Mouse (Mus musculus) spleen, adult 12 weeks (tissue): ENCODE results near the gene Cap2.

Experiments
- DNase-seq: peaks from one replicate; pipeline ENCODE4 v3.0.0; 2022; ENCODE audit warnings: low spot score

Cap2 gene

GRCm38 (mm10) chr13:46565913-46566312 is 64.3 kb downstream of the Cap2 start:
- DNase-seq, result no peak

DNA sequence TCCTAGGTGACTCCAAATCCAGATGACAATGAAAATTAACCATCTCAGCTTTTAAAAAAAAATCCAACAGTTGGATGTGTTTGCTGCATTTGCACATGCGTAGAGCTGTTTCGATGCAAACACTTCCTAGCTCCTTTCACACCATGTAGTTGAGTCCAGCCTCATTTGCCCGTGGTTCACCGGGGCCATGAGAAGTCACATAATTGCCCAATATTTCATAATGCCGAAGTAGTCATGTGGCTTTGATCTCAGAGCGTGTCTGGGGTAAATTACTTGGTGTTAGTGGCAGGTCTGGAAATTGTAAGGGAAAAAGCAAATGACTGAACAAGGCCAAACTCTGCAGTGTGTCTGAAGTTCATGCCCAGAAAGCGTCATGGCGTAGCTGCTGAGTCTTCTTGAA is 67.8 kb downstream of the Cap2 start:
- no peak for DNase-seq

DNA sequence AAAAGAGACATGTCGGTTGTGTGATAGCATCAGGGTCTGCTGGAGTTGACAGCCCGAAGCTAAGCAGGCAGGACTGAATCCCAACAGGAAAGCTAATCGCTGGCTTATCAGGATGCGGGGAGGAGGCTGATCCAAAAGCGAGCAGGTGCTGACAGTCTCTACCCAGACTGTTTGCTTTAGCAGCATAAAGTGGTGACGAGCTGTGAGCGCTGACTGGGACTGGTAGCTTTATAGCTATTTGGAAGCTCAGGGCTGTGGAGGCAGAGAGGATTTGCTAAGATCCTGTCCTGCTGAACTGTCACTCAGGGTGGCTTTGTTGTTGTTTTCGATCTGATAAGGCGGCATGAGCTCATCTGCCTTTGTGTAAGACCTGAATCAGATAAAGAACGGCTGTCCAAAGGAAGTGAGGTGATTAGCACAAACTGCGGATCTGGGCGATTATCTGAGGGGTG is 69.5 kb downstream of the Cap2 start:
- DNase-seq, result no peak

DNA sequence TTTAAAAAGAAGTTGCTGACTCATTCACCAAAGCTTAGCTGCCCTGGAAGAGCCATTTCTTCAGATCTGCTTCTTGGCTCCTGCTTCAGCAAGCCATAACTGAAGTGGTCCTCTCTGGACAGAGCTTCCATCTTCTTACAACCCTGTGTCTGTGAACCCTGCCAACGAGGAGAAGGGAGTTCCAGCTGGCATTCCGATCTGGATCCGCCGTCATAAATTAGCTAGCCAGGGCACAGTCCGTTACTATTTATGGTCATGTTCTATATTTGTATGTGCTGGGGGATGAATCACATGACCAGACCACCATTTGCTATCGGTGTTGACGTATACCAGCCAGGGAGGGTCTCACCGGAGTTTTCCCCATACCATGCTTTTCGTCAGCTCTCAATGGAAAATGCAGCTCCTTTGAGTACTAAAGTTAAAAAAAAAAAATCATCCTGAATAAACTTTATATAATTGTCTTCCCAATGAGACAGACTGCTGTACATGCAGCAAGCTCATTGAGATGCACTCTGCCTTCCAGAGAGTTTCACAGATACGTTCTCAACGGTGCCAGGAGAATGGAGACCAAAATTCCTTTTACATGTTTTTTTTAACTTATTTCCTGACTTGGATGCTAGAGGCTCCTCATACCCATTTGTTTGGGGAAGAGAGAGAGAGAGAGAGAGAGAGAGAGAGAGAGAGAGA is 70.5 kb downstream of the Cap2 start:
- no peak for DNase-seq

DNA sequence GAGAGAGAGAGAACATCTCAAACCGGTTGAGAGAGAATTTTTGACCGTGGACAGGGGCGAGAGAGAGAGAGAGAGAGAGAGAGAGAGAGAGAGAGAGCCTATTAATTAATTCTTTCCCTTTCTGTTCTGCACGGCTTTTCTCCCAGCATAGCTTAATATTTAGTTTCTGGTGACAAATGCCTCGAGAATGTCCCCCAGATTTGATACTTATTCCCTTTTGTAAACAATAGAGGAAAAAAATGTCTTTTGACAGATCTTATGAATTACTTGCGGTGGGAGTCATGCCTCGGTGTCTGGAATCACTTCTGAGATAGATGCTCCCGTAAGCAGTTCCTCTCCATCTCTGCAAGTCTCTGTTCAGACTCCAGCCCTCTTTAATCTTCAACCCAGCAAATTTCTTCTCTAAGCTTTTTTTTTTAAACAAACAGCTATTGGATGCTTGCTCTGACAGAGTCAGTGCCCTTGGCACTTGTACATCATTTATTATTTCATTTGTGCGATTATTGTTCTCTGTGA is 71.1 kb downstream of the Cap2 start:
- DNase-seq, result no peak

- DNase-seq, result no peak
Measured at GRCm38 (mm10) chr13:46574201-46574600, 72.6 kb downstream of the Cap2 start.

DNA sequence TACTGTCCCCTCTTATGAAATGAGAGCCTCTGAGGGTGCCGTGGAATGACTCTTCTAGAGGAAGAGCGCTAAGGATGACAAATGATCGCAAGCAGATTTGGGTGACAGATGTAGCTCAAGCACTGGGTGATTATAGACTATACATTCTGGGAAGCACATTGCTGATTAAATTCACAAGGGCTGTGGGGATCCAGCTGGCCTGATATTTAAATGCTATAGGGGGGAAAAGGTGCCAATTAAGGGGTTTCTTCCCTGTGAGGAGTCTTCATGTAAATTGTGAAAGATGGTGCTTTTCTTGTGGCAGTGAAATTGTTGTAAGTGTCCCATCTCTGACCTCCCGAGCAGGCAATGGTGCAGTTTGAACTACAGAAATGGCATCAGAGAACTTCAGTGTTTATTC is 73.1 kb downstream of the Cap2 start:
- DNase-seq, result no peak

DNA sequence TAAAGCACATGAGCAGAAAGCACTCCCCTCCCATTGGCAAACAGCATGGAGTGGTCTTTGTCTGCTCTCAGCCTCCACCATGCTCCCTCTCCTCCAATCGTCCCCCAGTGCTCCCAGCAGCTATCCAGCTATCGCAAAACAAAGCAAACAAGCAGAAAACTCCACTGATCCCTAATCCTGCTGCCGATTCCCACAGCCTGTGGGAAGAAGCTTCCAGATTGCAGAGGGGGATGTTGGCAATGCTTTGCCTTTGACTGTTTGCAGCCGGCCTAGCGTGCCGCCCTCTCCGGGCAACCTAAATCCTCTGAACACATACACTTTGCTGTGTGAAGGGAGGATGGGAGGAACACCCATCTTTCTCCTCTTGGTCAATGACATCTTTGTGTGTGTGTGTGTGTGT is 83.2 kb downstream of the Cap2 start:
- DNase-seq, result no peak

GRCm38 (mm10) chr13:46587717-46588289 is 86.2 kb downstream of the Cap2 start:
- DNase-seq, result no peak

- DNase-seq, result no peak
Measured at GRCm38 (mm10) chr13:46588606-46589005, 87.0 kb downstream of the Cap2 start.

GRCm38 (mm10) chr13:46590885-46591284 is 89.2 kb downstream of the Cap2 start:
- DNase-seq, result no peak

GRCm38 (mm10) chr13:46600694-46601093 is 99.0 kb downstream of the Cap2 start:
- no peak for DNase-seq

DNA sequence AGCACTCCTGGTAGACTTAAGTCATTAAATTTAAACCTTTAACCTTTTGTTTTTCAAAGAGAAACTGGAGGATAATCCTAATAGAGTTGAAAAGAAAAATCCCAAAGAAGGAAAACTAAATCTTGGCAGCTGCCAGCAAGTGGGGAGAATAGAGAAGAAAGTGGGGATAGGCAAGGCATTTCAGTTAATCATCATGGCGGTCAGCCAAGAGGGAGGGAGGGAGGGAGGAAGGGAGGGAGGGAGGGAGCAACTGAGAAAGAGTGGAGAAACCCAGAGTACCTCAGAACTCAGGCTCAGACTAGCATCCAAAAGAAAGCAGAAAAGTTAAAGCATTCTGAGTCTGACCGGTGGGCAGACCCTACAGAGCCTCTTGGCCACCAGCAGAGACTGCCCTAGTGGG is 99.7 kb downstream of the Cap2 start:
- no peak for DNase-seq

DNA sequence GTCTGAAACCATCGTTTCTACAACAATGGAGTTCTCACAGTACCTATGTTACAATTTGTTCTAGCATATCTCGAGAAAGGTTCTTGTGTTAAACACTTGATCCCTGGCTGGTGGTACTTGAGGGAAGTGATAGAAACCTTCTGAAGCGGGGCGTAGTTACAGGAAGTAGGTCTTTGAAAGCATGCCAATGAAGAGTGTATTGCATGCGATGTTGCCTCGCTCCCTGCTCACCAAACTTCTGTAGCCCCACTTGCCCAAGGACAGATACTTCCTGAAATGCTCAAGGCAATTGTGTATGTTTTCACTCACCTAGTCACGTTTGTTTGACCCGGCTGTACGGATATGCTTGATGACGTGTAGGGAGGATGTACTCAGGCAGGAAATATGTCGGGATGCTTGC is 101.0 kb downstream of the Cap2 start:
- no peak for DNase-seq

DNA sequence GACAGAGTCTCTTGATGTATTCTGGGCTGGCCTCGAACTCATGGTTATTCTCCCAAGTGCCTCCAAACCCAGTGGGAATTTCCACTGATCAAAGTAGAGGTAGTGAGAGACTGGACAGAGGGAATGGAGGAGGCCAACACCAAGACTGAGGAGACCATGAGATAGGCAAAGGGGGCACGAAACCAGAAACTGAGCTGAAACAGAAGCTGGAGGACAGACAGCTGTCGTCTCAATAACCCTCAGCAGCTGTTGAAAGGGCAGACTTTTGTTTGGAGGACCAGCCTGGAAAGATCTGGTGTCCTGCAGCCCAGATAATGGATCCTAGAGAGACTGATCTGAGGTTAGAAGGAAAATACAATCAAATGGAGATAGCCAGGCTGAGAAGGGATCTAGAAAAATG is 109.4 kb downstream of the Cap2 start:
- no peak for DNase-seq

DNA sequence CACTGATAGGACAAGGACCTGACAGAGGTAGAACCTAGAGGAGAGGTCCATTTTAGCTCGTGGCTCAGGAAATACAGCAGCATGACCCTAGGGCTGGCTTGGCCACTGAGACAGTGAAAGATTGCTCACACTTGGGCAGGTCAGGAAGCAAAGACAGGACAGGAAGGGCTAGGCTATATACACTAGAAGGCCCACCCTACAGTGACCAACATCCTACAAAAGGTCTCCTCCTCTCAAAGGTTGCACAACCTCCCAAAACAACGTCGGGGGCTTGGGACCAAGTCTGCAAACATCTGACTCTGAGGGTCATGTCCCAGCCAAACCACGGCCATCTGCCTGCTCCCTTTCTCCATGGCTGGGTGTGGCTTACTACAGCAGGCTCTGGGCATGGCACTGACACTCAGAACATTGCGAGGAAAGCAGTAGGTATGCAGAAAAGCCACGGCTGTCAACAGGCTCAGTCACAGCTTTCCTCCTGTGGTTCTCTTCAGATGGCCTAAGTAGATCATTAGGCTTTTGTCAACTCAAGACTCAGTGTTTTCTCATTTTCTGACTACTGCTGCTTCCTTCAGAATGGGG is 112.1 kb downstream of the Cap2 start:
- no peak for DNase-seq

DNA sequence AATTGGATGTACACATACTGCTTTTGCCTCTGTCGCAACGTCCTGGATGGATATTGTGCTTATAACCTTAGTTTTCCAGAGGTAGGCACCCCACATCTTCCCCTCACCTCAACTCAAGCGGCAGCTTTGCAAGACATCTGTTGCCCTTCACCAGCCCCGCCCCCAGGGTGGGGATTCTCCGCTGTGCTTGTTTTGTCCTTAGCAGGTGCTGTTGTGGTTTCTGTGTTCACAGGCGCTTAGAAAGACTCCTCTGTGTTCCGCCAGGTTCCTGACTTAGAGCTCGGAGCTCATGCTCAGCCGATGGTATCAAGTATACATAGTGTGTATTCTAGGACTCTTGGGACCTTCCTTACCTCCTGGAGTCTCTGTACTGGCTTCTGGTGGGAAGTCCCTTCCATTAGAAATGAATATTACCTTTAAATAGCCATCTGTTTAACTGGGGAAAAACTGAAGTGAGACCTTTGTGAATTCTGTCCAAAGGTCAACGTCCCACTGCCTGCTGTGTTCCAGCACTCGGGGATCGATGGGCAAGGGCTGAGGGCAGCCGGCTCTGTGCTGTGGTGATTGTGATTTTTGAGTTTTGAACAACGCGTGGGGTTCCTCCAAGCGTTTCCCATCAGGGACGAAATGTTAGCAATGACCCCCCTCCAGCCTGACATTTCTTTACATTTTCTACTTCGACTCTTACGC is 115.2 kb downstream of the Cap2 start:
- peak; percentile 39 for DNase-seq

GRCm38 (mm10) chr13:46619633-46620032 is 118.0 kb downstream of the Cap2 start:
- no peak for DNase-seq

GRCm38 (mm10) chr13:46620964-46621757 is 119.5 kb downstream of the Cap2 start:
- no peak for DNase-seq

DNA sequence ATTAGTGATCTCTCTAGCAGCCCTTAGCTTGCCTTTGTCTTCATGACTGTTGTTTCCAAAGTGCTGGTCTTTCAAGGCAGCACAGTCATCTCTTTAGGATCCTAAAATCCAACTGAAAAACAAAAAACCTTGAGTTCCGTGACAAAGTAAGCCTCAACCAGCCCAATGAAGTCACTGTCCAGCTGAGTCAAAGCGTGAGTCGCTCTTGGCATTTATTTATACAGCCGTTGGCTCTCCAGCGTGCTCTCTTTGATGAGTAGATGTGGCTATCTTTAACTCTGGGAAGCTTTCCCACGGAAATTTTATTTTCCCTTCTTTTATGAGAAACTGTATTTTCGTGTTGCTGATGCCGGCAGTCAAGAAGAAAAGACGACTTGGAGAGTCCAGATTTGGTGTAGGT is 125.0 kb downstream of the Cap2 start:
- DNase-seq, result no peak

- no peak for DNase-seq
Measured at GRCm38 (mm10) chr13:46627841-46628240, 126.2 kb downstream of the Cap2 start.

- no peak for DNase-seq
Measured at GRCm38 (mm10) chr13:46629391-46629790, 127.7 kb downstream of the Cap2 start.
